Mouse (Mus musculus) inflammation-experienced regulatory T-cells, adult 16 weeks (primary cell): ENCODE results near the gene Gm4491. TPM values are rescaled to one million over a fixed set of nuclear protein-coding genes. Genes with fewer than 3 reads are reported as not detected.

Experiments used
- polyA plus RNA-seq: library from polyadenylated mRNA; unstranded; fragments of 100-300 nt; shearing (Covaris generic); gene quantifications from one replicate; pipeline ENCODE4 v1.2.1, GENCODE M21; 2017

Gene Gm4491
- not detected for polyA plus RNA-seq

DNA sequence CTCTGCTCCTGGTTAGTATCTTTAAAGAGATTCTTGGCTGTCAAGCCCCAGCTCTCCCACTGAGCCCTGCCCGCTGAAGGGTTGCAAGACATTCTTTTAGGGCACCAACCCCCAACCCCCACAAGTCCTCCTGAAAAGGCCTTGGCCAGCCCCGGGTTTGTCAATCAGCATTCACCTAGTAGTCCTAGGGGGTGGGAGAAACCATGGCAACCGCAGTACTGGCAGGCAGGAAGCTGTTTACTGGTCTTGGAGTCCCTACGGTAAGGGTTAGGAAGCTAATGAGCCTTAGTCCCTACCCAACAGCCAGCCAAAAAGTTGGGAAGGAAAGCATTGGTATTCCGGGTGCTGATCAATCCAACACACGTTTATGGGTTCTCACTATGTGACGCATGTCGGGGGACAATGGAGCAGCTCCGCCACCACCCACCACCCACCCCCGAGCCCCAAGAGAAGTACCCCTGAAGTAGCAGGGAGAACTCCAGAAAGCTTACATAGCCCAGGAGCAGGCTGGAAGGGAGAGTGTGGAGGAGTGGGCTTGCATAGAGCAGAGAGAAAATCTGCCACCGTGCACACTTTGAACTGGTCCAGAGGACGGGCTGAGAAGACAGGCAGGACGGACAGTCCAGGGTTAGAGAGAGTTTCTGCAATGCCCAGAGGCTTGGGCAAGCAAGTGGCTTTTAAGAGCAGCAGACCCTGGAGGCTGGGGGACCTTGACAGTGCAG is at the start of gene Gm4491:
Gene Gm4491 (minus strand): TSS at position 61 of the 722 bp plus-strand sequence.

DNA sequence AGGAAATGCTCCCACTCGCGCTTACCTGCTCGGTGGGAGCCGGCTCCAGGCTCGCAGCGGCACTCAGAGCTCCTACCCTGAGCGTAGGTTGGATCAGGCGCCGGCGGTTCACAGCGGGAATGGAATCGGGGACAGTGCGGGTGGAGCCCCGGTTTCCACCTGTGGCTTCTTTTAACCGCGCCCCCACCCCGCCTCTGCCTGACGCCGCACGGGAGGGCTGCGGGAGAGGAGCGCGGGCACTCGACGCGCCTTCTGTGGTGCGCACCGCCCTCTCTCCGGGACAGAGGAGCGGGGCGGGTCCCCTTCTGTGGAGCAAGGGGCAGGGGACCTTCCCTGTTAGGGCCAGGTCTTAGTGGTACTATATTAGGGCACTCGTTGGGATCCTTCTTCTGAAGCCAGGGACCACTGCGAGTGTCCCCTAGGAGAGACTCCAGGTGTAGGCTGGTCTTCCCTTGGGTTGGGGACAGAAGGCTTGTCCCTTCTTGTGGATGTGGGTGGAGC is 17.5 kb upstream of the Gm4491 start, which contains the start of gene Gjb6:
Gene Gjb6 (minus strand): TSS at position 451 of the 501 bp plus-strand sequence.

DNA sequence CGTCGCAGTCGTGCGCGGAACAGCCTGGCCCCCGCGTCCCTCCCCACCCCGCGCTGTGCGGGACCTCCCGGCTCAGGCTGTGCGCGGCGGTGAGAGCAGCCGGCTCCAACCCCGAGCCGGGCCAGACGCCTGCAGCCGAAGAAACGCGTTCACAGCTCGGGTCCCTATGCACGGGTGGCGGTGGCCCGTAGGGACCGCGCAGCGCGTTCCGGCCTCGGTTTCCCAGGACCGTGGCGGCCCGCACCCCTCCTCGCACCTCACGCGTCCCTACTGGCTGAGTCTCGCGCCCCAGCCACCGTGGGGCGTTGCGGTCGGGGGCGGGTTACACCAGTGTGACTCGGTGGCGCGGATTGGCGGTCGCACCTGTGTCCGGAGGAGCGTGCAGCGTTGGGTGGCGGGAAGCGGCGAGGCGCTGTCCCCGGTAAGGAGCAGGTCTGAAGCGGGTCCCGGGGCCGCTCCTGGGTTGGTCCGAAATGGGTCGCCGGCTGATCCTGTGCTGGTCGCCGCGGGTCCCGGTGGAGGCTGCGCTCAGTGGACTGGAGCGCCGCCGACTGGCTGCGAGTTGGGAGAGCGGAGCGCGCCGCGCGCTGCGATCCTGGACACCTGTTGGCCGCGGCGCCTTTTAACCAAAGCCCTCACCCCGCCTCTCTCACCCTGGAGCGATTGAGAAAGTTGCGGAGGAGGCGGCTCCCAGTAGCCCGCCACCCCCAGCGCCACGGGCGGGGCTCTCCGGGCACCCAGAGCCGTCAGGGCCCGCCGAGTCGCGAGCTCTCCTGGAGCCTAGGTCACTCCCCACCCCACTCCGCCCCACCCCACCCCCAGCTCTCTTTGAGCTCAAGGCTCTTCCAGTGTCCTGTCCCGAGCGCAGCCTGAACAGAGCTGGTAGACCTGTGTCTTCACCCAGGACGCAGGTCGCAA is 11.3 kb downstream of the Gm4491 start, which contains the start of gene Gjb2:
Gene Gjb2 (minus strand): TSS at position 597 of the 918 bp plus-strand sequence.

Other genes starting within 250 kb of the Gm4491 start
- gene Zmym2, start 229.2 kb downstream of the Gm4491 start, polyA plus RNA-seq: 84.1 TPM
- gene Gja3, start 57.8 kb downstream of the Gm4491 start, polyA plus RNA-seq: not detected
- 6.1 TPM for gene Gjb2, start 11.2 kb downstream of the Gm4491 start, polyA plus RNA-seq
- not detected for gene Gjb6, start 17.7 kb upstream of the Gm4491 start, polyA plus RNA-seq